8 mouse cellular contexts compared by ENCODE assay signal in the genomic region with DNA sequence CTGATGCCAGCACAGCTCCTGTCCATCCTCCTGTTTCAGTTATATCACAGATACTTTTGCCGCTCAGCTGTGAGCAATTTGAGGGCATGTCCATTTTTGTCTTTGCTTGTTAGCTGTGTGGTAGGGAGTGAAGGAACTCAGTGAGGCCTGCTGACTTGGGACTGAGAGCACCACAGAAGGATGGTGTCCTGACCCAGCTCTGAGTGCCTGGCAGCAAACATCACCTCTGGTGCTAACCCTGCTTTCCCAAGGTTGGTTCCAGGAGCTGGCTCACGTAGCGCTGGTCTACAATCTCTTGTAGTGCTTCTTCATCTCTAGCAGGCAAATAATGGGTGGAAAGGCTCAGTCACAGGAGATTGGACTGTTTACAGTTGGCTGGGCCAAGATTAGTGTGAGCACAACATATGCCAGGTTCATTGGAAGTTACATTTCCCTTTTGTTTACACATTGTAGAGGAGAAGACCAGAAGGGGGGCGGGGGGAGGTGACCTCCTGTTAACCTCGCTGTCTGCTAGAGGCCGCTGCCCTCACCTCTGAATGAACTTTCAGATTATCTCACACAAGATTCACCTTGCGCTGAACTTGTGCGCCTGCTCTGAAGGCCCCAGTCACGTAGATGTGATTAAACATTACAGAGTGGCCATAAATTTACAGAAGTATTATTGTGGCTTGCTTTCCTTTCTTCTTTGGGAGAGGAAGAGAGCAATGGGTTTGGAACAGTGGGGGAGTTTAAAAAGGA. TPM values are rescaled to one million over a fixed set of nuclear protein-coding genes. Genes with fewer than 3 reads are reported as not detected.
DNase-seq lines count a peak whose midpoint lies in the region; ATAC-seq lines count a peak whose summit lies in the region.

No protein-coding gene starts in this region.

- no peaks in the 10 kb centered on the region for H3K27me3 ChIP-seq in intestine, embryonic 14.5 days (replicated peaks; ENCODE audit: control insufficient read depth, insufficient read depth, low read length)
- no peaks in the 10 kb centered on the region for H3K27me3 ChIP-seq in liver, embryonic 15.5 days
- H3K27me3 ChIP-seq in hindbrain, embryonic 10.5 days (ENCODE audit: insufficient read depth, poor library complexity, severe bottlenecking): no peaks in the 10 kb centered on the region

- H3K4me1 ChIP-seq in intestine, embryonic 14.5 days (replicated peaks; ENCODE audit: control insufficient read depth, insufficient read depth, low read length): peaks cover 21% of the 10 kb centered on the region
- peaks cover 13% of the 10 kb centered on the region for H3K4me1 ChIP-seq in liver, embryonic 15.5 days (replicated peaks)
- H3K4me1 ChIP-seq in hindbrain, embryonic 10.5 days (replicated peaks): peaks cover 9% of the 10 kb centered on the region; the same call in 1 of the 2 replicates

- H3K36me3 ChIP-seq in intestine, embryonic 14.5 days (ENCODE audit: control insufficient read depth, insufficient read depth, low read length): no peaks in the 10 kb centered on the region
- no peaks in the 10 kb centered on the region for H3K36me3 ChIP-seq in liver, embryonic 15.5 days (replicated peaks)
- H3K36me3 ChIP-seq in hindbrain, embryonic 10.5 days: no peaks in the 10 kb centered on the region

- H3K27ac ChIP-seq in intestine, embryonic 14.5 days (ENCODE audit: low read depth): peak overlapping the region; percentile 64
- H3K27ac ChIP-seq in liver, embryonic 15.5 days (replicated peaks): no peak overlapping the region
- no peak overlapping the region for H3K27ac ChIP-seq in hindbrain, embryonic 10.5 days

- peak; percentile 56 for DNase-seq in Muller cell, postnatal 12 days (ENCODE audit: inconsistent ontology term)
- DNase-seq in embryo, embryonic 10 days (ENCODE audit: low spot score): peak; percentile 72
- peak; percentile 84 for DNase-seq in intestine, embryonic 14.5 days (ENCODE audit: low spot score)
- DNase-seq in yolk sac, embryonic 10.5 days (ENCODE audit: low spot score): peak; percentile 75
- no peak for DNase-seq in hindbrain, embryonic 10.5 days (ENCODE audit: low spot score)
- no peak for DNase-seq in left cerebral cortex, adult 18-20 months (ENCODE audit: low spot score in 2 of 2)
- DNase-seq in cerebellum, adult 11-12 months: no peak

- H3K9me3 ChIP-seq in intestine, embryonic 14.5 days (ENCODE audit: control insufficient read depth, low read length): no peaks in the 10 kb centered on the region
- no peaks in the 10 kb centered on the region for H3K9me3 ChIP-seq in liver, embryonic 15.5 days (replicated peaks)
- no peaks in the 10 kb centered on the region for H3K9me3 ChIP-seq in hindbrain, embryonic 10.5 days

- no peak overlapping the region for H3K9ac ChIP-seq in intestine, embryonic 14.5 days (ENCODE audit: low read length)
- no peak overlapping the region for H3K9ac ChIP-seq in liver, embryonic 15.5 days

- 10% methylated on average over 9 of the region's 9 CpGs for WGBS in intestine, embryonic 14.5 days
- WGBS in liver, embryonic 15.5 days (ENCODE audit: insufficient replicate concordance): 33% methylated on average over 9 of the region's 9 CpGs
- 75% methylated on average over 9 of the region's 9 CpGs for WGBS in hindbrain, embryonic 10.5 days

- H3K4me3 ChIP-seq in intestine, embryonic 14.5 days (ENCODE audit: low read depth, low read length): no peak overlapping the region
- H3K4me3 ChIP-seq in liver, embryonic 15.5 days (replicated peaks): no peak overlapping the region
- no peak overlapping the region for H3K4me3 ChIP-seq in hindbrain, embryonic 10.5 days

- ATAC-seq in intestine, embryonic 14.5 days (replicated peaks; ENCODE audit: low FRiP score, low TSS enrichment, low read depth): peak; percentile 90
- peak; percentile 74 for ATAC-seq in liver, embryonic 15.5 days (ENCODE audit: insufficient read depth)

- no peak overlapping the region for H3K4me2 ChIP-seq in intestine, embryonic 14.5 days (ENCODE audit: low read length)
- peak overlapping the region; percentile 13 for H3K4me2 ChIP-seq in liver, embryonic 15.5 days

RNA-seq across cellular contexts. Expression of a gene that starts 46.8 kb away (rescaled TPM):
- 2.1 and 2.7 TPM in 2 replicates for polyA plus RNA-seq in intestine, embryonic 14.5 days (2014; fragmentation: Nextera tagmentation; extraction: Ambion mirVana)
- polyA plus RNA-seq in liver, embryonic 15.5 days (2015; fragmentation: Nextera tagmentation; extraction: Ambion mirVana): 0.05 and 0.09 TPM in 2 replicates
- polyA plus RNA-seq in hindbrain, embryonic 10.5 days (2016; fragmentation: Nextera tagmentation; extraction: Ambion mirVana): 21.1 and 26.2 TPM in 2 replicates
- total RNA-seq in left cerebral cortex, adult 18-20 months (2021): 10 to 100 TPM in 1 of 2 experiments, 1 to 10 TPM in 1; 5.9 to 10.2 TPM

Comparison
In these comparisons a context has a peak if more than half of its experiments do, and no peak if none do; other contexts are left out.
1. DNase-seq: peak in Muller cell, postnatal 12 days (single experiment), embryo, embryonic 10 days (single experiment), intestine, embryonic 14.5 days (single experiment) and yolk sac, embryonic 10.5 days (single experiment); none in hindbrain, embryonic 10.5 days (single experiment), left cerebral cortex, adult 18-20 months (0 of 2) and cerebellum, adult 11-12 months (single experiment).